Mouse (Mus musculus): ENCODE data around the gene Shd. TPM values are rescaled to one million over a fixed set of nuclear protein-coding genes. Genes with fewer than 3 reads are reported as not detected.

Gene Shd
- polyA plus RNA-seq, 1 experiment from 2014 or later = 209 TPM

DNA sequence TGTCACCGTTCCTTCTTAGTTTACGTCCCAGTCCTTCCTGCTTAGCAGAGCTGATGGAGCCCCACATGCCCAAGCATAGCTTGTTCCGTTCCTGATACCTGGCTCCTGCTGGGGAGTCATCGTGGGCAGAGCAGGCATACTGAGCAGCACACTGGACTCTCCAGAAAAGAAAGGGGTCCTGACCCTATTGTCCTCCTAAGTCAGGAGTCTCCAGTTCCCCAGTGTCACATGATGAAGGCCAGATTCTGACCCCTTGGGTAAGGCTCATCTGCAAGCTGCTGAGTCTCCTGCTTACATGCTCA lies 52.7 kb downstream of the Shd start:
- Histone ChIP-seq H3K27ac (no peak overlapping the region; the same call in 1 of the 2 replicates), H3K9ac (no peak overlapping the region), H3K27me3 (replicated peaks) (no peaks in the 10 kb centered on the region), H3K4me3 (no peak overlapping the region), H3K9me3 (no peaks in the 10 kb centered on the region), H3K36me3 (replicated peaks) (peaks cover 5% of the 10 kb centered on the region; the same call in 1 of the 2 replicates), H3K4me1 (peaks cover 9% of the 10 kb centered on the region; the same call in 1 of the 2 replicates), H3K4me2 (no peak overlapping the region)
- WGBS = 68% methylated on average over 4 of the region's 4 CpGs
- no peak for ATAC-seq (replicated peaks)

- H3K27ac ChIP-seq = no peak overlapping the region; the same call in 1 of the 2 replicates
- peaks cover 9% of the 10 kb centered on the region; the same call in 1 of the 2 replicates for H3K4me1 ChIP-seq
- ATAC-seq (replicated peaks) = no peak
- no peak overlapping the region for H3K4me3 ChIP-seq
- H3K36me3 ChIP-seq (replicated peaks) = peaks cover 5% of the 10 kb centered on the region; the same call in 1 of the 2 replicates
- WGBS = 86% methylated on average over 5 of the region's 5 CpGs
- H3K9me3 ChIP-seq = no peaks in the 10 kb centered on the region
- no peaks in the 10 kb centered on the region for H3K27me3 ChIP-seq (replicated peaks)
- no peak overlapping the region for H3K4me2 ChIP-seq
- no peak overlapping the region for H3K9ac ChIP-seq
Measured at GRCm38 (mm10) chr17:56023386-56023785, 53.1 kb downstream of the Shd start.

DNA sequence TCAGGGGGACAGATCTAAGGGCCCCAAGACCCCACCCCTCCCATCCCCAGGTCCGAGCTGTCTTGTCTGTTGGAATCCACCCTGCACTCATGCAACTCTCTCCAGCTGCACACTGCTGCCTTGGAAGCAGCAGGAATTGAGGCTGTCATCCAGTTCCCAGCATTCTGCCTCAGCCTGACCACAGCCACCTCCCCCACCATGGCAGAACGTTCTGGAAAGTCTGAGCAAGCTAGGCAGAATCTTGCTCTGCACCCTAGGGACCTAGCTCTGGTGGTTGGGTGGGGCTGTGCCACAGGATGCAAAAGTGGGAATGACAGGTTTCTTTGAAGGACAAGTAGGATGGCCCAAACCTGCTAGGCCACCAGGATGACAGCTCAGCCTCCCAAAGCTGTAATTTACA lies 54.2 kb downstream of the Shd start:
- Histone ChIP-seq H3K4me1 (peaks cover 9% of the 10 kb centered on the region; the same call in 1 of the 2 replicates), H3K4me3 (no peak overlapping the region), H3K4me2 (no peak overlapping the region), H3K9me3 (no peaks in the 10 kb centered on the region), H3K27ac (no peak overlapping the region), H3K27me3 (replicated peaks) (no peaks in the 10 kb centered on the region), H3K36me3 (replicated peaks) (no peaks in the 10 kb centered on the region), H3K9ac (no peak overlapping the region)
- ATAC-seq (replicated peaks) = no peak
- WGBS = 63% methylated on average over 2 of the region's 2 CpGs

DNA sequence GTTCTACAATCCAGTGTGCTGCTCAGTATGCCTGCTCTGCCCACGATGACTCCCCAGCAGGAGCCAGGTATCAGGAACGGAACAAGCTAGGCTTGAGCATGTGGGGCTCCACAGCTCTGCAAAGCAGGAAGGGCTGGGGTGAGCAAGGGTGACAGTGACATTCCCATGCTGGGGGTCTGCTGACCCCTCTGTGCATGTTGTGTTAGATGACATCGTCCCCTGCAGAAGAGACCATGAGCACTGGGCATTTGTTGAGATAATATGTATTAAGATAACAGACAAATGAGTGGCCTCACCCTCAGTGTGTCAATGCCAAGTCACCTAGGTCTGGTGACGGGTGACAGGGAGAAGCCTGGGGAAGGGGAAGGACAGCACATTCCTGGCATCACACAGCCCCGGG lies 54.7 kb downstream of the Shd start:
- no peak overlapping the region for H3K27ac ChIP-seq
- H3K36me3 ChIP-seq (replicated peaks) = no peaks in the 10 kb centered on the region
- H3K9ac ChIP-seq = no peak overlapping the region
- H3K4me2 ChIP-seq = no peak overlapping the region
- no peak for ATAC-seq (replicated peaks)
- H3K4me3 ChIP-seq = no peak overlapping the region
- H3K9me3 ChIP-seq = no peaks in the 10 kb centered on the region
- H3K4me1 ChIP-seq = peaks cover 9% of the 10 kb centered on the region; the same call in 1 of the 2 replicates
- WGBS = 84% methylated on average over 5 of the region's 5 CpGs
- H3K27me3 ChIP-seq (replicated peaks) = no peaks in the 10 kb centered on the region

Other genes with a start within 250 kb of the Shd start
- 0.12 and 0.15 TPM in 2 replicates for gene Adgre4, start 220.5 kb upstream of the Shd start, polyA plus RNA-seq (2015; fragmentation: Nextera tagmentation; extraction: Ambion mirVana)
- gene Zfp119a, start 91.5 kb upstream of the Shd start, polyA plus RNA-seq (2015; fragmentation: Nextera tagmentation; extraction: Ambion mirVana) = 12.0 and 15.3 TPM in 2 replicates
- 15.7 and 16.1 TPM in 2 replicates for gene Zfp959, start 78.4 kb upstream of the Shd start, polyA plus RNA-seq (2015; fragmentation: Nextera tagmentation; extraction: Ambion mirVana)
- gene Zfp119b, start 21.0 kb upstream of the Shd start, polyA plus RNA-seq (2015; fragmentation: Nextera tagmentation; extraction: Ambion mirVana) = 9.6 and 10.2 TPM in 2 replicates
- 7.4 and 8.3 TPM in 2 replicates for gene Ebi3, start 17.8 kb upstream of the Shd start, polyA plus RNA-seq (2015; fragmentation: Nextera tagmentation; extraction: Ambion mirVana)
- gene Yju2, start 11.4 kb upstream of the Shd start, polyA plus RNA-seq (2015; fragmentation: Nextera tagmentation; extraction: Ambion mirVana) = 24.5 and 25.4 TPM in 2 replicates
- gene Fsd1, start 16.0 kb downstream of the Shd start, polyA plus RNA-seq (2015; fragmentation: Nextera tagmentation; extraction: Ambion mirVana) = 203 and 208 TPM in 2 replicates
- gene Stap2, start 35.1 kb downstream of the Shd start, polyA plus RNA-seq (2015; fragmentation: Nextera tagmentation; extraction: Ambion mirVana) = 5.8 and 6.0 TPM in 2 replicates
- 152 and 167 TPM in 2 replicates for gene Mpnd, start 35.2 kb downstream of the Shd start, polyA plus RNA-seq (2015; fragmentation: Nextera tagmentation; extraction: Ambion mirVana)
- 117 and 119 TPM in 2 replicates for gene Sh3gl1, start 66.2 kb downstream of the Shd start, polyA plus RNA-seq (2015; fragmentation: Nextera tagmentation; extraction: Ambion mirVana)
- 5.0 and 5.5 TPM in 2 replicates for gene Chaf1a, start 70.0 kb downstream of the Shd start, polyA plus RNA-seq (2015; fragmentation: Nextera tagmentation; extraction: Ambion mirVana)
- gene Ubxn6, start 104.6 kb downstream of the Shd start, polyA plus RNA-seq (2015; fragmentation: Nextera tagmentation; extraction: Ambion mirVana) = 80.2 and 85.2 TPM in 2 replicates
- 162 and 164 TPM in 2 replicates for gene Hdgfl2, start 109.2 kb downstream of the Shd start, polyA plus RNA-seq (2015; fragmentation: Nextera tagmentation; extraction: Ambion mirVana)
- 0.13 and 0.15 TPM in 2 replicates for gene Plin4, start 139.3 kb downstream of the Shd start, polyA plus RNA-seq (2015; fragmentation: Nextera tagmentation; extraction: Ambion mirVana)
- 1.9 and 2.1 TPM in 2 replicates for gene Plin5, start 147.1 kb downstream of the Shd start, polyA plus RNA-seq (2015; fragmentation: Nextera tagmentation; extraction: Ambion mirVana)
- gene Lrg1, start 151.5 kb downstream of the Shd start, polyA plus RNA-seq (2015; fragmentation: Nextera tagmentation; extraction: Ambion mirVana) = 0.12 and 0.28 TPM in 2 replicates
- 19.0 and 21.4 TPM in 2 replicates for gene Sema6b, start 169.9 kb downstream of the Shd start, polyA plus RNA-seq (2015; fragmentation: Nextera tagmentation; extraction: Ambion mirVana)
- 11.1 and 12.7 TPM in 2 replicates for gene Tnfaip8l1, start 192.0 kb downstream of the Shd start, polyA plus RNA-seq (2015; fragmentation: Nextera tagmentation; extraction: Ambion mirVana)
- gene Mydgf, start 213.5 kb downstream of the Shd start, polyA plus RNA-seq (2015; fragmentation: Nextera tagmentation; extraction: Ambion mirVana) = 74.9 and 76.4 TPM in 2 replicates
- gene Dpp9, start 248.4 kb downstream of the Shd start, polyA plus RNA-seq (2015; fragmentation: Nextera tagmentation; extraction: Ambion mirVana) = 27.8 and 29.1 TPM in 2 replicates